Mouse (Mus musculus): ENCODE results near the gene Ssh2. TPM values are rescaled to one million over a fixed set of nuclear protein-coding genes. Genes with fewer than 3 reads are reported as not detected.
"Not testable (repeated sequence)": the region's sequence is repeated elsewhere in the genome, so short reads cannot be mapped to it uniquely, and the experiment has no call there.

Ssh2 gene
- polyA plus RNA-seq, 2 experiments from 2014 or later = 70.5 to 71.3 TPM

DNA sequence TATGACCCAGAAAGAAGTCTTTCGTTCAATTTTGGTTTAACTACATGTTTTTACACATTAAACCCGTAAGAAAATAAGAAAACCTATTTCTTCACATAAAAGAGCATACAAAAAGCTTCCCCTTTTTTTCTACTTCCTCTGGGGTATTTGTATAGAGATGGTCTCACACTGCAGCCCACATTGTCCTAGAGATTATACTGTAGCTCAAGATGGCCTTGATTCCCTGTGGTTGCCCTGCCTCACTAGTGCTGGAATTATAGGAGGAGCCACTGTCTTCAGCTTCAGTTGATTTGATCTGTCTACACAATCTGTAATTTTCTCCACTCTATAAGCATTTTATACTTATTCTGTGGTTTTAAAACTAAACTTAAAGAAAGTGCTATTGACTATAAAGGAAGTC lies 15.4 kb downstream of the Ssh2 start:
- no peak for ATAC-seq

DNA sequence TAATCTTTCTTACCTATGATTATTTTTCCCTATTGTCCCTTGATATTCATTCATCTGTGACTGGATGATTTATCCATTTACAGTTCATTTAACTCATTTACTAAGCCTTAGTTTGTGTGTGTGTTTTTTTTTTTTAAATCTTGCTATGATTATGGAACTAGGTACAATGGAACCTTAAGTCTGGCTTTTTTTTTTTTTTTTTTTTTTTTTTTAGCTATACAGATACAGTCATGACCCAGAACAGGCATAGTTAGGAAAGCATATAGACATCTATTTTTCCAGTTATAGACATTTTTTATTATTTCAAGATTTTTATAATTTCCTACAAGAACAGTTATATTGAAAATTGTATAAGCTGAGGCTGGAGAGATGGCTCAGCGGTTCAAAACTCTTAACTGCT lies 19.2 kb downstream of the Ssh2 start:
- no peak for ATAC-seq

DNA sequence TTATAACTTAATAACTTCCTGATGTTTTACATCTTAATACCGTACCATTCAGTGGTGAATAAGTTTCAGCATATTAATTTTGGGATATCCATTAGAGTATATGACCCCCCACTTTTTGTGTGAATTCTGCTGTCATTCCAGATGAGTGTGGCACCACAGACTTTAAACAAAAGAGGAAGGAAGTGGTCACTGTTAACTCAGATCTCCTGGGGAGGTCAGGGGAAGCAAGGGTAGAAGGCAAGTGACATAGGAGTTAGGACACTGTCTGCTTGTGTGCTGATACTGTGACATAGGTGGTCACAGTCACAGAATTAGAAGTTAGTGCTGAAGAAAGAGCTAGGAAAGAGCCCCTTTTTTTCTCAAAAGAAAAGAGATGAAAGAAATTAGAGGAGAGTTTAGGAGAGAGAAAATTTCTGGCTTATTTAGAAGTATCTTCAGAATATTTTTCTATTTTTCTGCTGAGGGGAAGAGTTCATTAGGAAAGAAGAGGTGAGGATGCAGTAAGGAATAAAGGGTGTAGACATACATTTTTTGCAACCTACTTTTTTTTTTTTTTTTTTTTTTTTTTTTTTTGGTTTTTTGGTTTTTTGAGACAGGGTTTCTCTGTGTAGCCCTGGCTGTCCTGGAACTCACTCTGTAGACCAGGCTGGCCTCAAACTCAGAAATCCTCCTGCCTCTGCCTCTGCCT lies 23.7 kb downstream of the Ssh2 start:
- no peak for ATAC-seq

DNA sequence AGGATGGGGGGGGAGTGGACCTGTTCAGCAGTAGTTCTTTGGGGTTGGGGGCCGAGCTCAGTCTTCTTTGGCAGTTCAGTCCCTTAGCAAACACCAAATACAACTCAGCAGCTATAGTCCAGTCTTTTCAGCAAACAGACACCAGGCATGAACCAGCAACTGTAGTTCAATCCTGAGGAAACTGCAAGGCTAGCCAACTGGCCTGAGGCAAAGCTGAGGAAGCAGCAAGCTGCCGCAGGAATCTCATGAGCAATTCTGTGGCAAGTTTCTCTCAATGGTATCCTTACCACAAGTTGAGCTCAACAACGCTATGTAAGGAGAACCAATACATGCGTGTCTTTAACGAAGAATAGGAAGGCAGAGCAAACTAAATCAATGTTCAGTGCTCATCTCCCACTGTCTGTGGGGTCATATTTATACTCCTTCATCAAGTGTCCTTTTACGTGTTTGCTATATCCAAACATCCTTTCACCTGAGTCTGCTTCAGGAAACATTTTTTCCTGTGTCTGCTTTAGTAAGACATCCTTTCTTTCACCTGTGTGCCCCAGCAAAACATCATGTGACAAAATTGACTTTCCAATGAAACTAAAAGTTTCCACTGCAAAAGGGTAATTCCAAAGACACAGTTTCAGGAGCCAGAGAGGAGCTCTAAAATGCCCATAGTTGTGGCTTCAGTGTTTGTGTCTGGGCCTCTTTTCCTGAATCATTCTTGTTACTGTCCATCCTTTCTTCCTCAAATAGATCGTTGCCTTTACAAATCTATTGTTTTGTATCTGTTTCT lies 24.6 kb downstream of the Ssh2 start:
- ATAC-seq = no peak

DNA sequence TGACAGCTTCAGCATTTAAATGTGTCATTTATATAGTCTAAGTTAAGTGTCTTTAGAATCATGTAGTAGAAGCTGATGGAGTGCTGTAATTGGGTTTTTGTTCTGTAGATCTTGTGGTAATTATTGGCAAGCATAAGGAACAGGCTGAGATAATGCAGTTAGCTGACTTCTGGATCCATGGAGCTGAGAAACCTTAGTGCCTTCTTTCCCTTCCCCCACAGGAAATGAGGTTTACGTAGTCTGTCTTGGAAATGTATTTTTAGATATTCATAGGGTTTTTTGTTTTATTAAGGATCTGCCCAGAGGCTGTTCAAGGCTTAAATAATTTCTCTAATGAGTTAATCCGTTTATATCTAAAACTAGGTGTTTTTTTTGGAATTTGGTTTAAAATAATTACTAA lies 26.8 kb downstream of the Ssh2 start:
- no peak for ATAC-seq

DNA sequence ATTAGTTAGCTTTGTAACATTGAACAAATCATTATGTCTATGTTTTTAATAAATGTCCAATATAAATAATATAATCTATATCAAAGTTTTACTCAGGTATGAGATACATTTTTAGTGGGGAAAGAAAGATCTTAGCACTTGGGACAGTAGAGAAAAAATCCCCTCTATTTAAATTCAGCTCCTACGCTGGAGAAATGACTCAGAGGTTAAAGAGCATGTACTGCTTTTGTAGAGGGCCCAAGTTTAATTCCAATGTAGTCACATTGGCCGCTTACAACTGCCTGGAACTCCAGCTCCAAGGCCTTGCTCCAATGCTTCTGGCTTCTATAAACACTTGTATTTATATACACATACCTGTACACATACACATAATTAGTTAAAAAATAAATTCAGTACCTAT lies 36.7 kb downstream of the Ssh2 start:
- ATAC-seq = no peak

DNA sequence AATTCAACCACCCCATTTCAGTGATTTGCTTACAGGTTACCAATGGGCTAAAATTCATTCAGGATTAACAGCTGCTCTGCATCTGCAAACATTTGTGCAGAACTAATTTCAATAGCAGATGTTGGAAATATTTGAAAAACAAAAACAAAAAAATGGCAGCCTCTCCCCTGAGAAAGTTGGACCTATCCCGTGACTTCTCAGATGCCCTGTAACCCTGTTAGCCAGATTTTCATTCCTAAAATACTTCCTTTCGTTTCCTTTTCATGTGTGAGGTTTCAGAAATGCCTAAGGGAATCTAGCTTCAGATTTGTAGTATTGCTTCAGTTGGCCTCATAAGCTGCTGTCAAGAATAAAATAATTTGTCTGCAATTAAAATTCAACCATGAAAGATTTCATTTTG lies 43.4 kb downstream of the Ssh2 start:
- ATAC-seq = no peak

DNA sequence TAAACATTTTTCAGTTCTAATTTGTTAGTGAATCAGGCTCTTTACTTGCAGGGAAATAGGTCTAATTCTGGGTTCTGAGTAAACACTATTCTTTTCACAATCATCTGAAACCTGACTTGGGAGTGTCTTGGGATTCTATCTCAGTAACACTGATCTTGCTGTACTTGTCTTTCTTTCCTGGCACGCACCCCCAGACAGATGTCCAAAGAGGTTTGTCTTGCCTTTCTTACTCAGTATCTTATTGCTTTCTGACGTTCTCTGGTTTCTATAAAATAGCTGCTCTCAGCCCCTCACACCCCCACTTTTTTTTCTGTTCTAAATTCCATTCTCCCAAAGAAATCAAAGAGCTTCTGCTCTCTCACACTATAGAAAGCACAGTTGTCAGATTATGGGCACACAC lies 51.3 kb downstream of the Ssh2 start:
- no peak for ATAC-seq

DNA sequence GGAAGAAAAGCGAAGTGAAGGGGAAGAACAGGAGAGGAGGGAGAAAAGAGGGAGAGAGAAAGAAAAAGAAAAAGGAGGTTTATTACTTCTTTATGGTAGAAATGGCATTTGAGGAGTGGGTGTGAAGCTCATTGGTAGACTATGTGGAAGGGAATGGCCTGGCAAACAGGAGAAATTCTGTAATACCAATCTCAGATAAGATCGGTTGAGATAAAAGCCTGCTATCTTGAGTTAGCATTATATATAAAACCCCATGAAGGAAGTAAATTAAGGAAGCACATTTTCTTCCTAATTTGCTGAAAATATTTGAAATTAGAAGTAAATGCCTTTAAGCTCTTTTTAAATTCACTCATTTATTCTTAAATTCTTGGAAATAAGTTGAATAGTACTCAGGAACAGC lies 59.9 kb downstream of the Ssh2 start:
- no peak for ATAC-seq

DNA sequence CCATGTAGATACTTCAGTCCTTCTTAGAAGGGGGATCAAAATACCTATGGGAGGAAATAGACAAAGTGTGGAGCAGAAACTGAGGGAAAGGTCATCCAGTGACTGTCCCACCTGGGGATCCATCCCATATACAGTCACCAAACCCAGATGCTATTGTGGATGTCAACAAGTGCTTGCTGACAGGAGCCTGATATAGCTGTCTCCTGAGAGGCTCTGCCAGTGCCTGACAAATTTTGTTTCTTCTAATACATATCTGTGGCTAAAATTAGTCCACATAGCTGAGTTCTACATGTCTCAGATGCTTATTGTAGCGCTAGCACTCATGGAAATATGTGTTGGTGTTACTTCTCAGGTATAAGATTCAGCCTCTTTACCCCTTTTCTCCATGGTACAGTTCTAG lies 62.5 kb downstream of the Ssh2 start:
- not testable (repeated sequence) for ATAC-seq

DNA sequence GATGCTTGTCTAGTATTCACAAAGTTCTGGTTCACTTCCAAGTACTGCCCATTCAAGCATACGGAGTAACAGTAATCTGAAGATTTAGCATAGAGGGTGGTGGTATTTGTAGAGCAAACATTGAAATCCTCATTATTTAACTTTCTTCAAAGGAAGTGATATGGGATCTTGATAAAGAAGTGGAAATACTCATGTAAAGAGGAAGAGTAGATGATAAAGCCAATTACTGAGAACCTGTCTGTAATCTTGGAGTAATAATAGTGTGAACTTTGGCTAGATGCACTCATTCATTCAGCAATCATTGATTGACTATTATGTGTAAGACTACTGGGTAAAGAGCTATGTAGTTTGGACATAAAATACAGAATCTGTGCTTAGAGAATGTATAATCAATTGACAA lies 64.1 kb downstream of the Ssh2 start:
- ATAC-seq = no peak

DNA sequence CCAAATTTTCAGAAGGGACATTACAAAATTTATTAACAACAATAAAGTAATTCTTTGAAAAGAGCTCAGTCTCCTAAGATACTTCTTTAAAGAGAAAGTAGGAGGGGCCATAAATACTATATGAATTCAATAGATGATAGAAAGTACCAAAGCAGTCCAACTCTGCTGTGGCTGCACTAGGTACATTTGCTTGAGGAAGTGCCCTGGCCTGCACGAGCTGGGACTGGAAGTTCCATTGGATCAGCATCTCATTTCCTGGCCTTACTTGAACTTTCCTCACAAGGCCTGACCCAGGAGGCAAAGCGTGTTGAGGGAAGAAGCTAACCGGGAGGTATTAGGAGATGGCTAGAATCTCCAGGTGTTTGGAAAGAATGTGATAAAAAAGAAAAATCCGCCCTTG lies 75.4 kb downstream of the Ssh2 start:
- no peak for ATAC-seq

DNA sequence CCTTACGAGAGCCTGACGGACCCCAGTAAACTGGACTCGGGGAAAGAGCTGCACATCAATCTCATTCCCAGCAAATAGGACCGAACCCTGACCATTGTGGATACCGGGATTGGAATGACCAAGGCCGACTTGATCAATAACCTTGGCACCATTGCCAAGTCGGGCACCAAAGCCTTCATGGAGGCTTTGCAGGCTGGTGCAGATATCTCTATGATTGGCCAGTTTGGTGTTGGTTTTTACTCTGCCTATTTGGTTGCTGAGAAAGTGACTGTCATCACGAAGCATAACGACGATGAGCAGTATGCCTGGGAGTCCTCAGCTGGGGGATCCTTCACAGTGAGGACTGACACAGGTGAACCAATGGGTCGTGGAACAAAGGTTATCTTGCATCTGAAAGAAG lies 77.6 kb downstream of the Ssh2 start:
- not testable (repeated sequence) for ATAC-seq

DNA sequence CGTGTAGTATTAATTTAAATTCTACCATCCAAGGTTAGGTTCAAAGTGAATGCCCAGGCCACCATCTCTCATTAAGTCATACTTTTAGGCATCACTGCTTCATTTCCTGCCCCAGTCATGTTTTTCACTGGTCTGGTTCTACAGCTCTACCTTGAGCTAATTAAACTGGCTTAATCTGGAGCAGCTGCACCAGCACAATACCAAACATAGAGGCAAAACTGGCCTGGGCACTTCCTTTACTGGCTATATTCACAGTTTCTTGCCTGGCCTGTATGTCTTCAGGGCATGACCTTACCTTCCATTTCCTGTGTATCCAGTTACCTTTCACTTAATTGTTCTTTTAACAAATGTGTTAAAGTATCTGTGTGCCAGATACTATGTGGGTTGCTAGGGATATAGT lies 81.2 kb downstream of the Ssh2 start:
- no peak for ATAC-seq

DNA sequence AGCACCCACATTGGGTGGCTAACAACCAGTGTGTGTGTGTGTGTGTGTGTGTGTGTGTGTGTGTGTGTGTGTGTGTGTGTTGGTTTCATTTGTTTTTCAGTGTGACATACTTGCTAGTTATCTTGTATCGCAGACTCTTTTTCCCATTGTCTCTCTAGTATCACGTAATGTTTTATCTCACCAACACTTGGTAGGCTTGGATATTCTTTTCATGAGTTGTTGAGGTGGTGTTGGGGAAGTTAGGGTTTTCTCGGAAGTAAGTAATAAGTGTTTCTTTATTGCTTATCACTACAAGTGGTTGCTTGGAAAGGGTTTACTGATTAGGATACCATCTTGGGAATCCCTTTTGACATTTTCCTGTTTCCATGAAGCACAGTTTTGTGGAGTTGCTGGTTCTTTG lies 91.1 kb downstream of the Ssh2 start:
- ATAC-seq = no peak

DNA sequence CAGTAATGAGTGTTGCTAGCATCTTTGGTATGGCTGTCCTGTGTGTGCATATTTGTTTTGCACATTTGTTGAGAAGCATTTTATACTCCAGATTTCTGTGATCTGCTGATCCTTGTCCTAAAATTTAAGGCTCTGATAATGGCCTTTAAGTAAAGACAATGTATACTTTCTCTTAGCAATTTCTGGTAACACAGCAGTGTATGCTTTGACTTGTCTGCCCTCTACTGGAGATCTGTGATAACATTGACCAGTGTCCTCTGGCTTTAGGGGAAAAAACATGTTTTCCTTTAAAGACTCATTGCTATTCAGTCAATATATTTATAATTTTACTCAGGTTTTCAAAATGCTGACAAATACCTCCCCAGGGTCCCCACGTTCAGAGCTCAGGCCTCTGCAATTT lies 92.4 kb downstream of the Ssh2 start:
- ATAC-seq = no peak

DNA sequence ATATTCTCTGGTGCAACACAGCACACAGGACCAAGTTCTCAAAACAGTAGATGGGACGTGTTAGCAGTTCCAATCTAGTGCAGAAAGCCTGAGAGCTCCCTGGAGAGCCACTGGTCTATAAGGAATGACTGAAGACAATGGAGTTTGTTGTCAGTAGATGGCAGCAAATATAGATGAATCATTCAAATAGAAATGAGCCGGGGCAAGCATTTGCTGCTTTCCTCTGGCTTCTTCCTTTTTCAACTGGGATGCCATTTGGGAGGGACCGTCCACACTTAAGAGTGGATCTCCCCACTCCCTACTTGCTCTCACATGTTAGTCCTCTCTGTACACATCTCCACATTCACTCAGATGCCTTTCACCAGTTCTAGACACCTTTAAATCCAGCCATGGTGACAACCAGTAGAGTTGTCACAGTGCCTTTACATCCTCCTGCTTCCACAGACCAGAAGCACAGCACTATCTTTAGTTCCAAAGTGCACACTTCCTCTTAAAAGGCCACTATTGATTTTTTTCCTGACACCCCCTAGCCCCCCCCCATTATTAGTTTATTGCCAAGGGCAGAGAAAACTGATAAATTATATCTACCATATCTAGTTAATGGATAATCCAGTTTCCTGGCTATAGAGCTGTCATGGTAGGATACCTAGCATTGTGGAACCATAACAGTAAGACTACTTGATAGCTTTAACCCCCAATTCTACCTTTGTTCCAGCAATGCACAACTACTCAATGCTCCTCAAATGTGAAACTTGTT lies 101.8 kb downstream of the Ssh2 start:
- ATAC-seq = no peak

DNA sequence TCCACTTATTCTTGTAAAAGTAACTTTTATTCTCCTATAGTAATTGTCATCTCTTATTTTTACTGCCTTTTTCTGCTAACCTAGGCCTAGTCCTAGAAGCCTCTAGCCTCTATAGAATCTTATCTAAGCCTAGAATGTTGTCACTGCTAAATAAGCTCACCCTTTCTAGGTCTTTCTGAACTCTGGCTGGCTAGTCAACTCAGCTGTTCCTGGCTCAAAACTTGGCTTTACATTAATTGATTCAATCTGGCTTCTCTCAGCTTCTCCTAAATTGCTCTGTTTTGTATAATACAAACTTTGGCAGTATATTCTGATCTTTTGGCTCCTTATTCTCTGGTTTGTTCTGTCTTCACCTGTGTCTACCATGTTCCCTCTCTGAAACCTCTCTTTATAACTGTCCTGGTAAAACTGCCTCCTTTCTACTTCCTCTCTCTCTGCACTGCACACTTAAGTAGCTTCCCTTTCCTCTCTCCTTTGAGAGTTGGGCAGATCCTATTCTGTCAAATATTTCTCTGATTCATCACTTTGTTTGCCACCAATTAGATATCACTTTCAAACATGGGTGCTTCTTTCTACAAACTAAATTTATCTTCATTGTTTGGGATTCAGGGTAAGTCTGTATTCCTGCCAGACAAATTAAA lies 102.5 kb downstream of the Ssh2 start:
- ATAC-seq = no peak

DNA sequence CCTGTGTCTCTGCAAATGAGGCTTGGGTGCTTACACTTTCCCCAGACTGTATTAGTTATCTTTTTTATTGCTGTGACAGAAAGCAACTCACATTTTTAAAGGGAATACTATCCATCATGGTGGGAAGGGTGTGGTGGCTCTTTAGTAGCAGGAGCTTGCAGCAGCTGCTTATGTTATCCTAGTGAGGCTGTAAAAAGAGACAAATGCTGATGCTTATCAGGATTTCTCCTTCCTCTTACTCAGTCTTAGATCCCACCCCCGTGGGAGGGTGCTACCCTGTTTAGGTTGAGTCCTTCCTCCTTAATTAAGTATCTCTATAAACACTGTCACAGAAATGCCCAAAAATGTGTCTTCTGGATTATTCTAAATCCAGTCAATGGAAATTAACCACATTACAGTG lies 105.1 kb downstream of the Ssh2 start:
- ATAC-seq = no peak

DNA sequence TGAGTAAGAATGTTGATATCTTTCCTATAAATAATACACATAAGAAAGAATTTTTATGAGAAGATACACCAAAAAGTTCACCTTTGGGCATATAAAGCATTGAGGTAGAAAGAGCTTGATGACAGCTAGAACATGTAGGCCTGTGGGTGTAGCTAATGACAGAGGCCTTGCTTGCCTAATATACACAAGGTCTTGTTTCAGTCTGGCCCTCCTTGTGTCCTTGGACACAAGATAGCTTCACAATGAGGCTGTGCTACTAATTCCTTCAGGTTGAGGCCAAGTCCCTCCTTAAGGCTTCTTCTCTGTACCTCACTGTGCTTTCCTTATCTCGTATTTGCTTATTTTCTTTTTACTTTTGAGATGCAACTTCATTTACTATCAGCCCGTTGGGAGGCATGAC lies 114.4 kb downstream of the Ssh2 start:
- no peak for ATAC-seq

DNA sequence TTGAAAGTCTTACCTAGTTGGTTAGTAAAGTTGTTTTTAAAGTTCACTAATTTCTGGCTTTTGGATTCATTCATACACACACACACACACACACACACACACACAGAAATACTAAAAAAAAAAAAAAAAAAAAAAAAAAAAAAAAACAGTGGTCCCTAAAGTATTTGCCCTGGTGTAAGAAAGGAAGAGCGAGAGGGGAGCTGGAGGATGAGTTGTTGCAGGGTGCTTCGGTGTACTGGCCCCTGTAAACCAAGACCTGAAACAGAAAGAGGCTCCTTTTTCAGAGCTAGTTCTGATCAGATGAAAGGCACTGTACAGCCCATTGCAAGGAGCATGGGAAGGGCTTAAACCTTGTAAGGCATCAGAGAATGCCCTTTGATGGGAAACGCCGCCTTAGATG lies 131.2 kb downstream of the Ssh2 start:
- ATAC-seq = no peak

DNA sequence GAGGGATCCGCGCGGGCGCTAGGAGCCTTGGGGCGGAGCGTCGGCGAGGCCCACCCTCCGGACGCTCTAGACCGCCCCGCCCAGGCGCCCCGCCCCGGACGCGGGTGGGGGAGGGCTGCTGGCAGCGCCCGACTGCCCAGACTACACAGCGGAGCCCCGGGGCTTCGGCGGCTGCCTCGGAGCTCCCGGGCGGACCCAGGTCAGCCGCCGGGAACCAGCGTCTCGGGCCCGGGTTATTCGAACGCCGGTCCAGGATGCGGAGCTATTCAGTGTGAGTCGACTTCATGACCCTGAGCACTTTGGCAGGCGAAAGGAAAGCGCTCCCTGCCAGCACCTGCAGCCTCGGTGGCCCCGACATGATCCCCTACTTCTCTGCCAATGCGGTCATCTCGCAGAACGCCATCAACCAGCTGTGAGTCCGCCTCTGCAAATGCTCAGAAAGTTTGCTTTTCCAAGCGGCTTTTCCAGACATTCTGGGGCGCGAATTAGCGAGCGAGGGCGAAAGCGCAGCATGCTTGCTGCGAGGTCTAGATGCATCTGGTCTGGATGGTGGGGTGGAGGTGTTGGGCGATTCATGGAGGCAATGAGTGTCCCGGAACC lies 132.2 kb downstream of the Ssh2 start:
- peak; percentile 64 for ATAC-seq

DNA sequence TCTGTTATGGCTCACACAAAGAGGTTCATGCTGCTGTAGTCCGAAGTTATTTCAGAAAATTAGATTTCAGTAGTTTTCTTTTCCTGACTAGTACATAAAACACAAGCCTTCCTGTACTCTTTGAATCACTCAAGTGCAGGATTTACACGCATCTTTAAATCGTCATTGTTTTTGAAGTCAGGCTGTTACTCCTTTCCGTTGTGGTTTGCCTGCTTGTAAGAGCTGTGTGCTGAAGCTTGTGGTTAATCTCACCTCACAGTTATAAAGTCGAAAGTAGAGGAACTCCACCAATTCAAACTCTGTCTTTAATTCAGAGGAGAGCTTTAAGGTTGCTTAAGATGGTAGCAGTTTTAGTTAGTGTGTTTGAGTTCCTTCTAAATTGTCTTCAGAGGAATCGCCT lies 132.9 kb downstream of the Ssh2 start:
- ATAC-seq = peak; percentile 87

All from activated CD4-positive, CD25-positive, alpha-beta regulatory T cell, adult 4 months (primary cell).